Mouse (Mus musculus) monocyte, adult 2 months (primary cell): ENCODE data around the gene Mettl21e.
"Not testable (repeated sequence)": the region's sequence is repeated elsewhere in the genome, so short reads cannot be mapped to it uniquely, and the experiment has no call there.

Source experiments
- DNase-seq, 2 experiments: peaks; one replicate each; pipeline ENCODE4 v3.0.0; 2022; ENCODE audit warnings: low spot score in 2 of 2, low read depth in 1 of 2

The Mettl21e gene

DNA sequence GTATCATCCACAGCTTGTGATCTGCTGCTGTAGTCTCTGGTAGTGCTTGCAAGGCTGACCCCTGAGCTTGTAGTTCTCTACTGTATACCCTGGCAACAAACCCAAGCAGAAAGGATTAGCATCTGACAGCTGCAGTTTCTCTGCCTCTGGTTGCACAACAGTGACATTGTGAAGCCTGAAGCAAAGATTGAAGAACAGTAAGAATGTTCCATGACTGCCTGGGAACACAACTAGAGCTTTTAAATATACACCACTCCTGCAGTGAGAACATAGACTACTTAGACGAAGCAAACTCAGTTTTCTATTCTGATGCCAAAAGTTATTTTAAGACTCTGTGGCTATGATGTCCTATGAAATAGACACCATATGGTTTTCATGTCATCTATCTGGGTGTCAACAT is at the start of gene Mettl21e:
Gene Mettl21e (minus strand): TSS at position 86 of the 400 bp plus-strand sequence.
- DNase-seq = no peak

DNA sequence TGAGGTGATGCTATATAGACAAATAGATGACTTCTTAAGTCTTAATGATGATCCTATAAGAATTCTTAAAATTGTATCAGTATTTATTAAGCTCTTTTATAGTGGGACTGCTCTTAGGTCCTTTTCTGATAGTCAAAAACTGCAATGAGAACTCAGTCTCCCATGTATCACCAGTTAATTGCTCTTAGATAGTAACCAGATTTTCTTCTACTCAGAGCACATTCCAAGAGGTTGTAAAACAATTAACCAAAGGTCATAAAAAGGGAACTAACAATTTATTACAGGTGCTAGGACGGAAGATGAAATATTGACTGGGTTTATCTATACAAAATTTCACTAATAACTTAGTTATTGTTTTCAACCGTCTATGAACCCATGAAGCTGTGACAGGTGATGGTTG is 21.7 kb upstream of the Mettl21e start:
- DNase-seq = not testable (repeated sequence)

DNA sequence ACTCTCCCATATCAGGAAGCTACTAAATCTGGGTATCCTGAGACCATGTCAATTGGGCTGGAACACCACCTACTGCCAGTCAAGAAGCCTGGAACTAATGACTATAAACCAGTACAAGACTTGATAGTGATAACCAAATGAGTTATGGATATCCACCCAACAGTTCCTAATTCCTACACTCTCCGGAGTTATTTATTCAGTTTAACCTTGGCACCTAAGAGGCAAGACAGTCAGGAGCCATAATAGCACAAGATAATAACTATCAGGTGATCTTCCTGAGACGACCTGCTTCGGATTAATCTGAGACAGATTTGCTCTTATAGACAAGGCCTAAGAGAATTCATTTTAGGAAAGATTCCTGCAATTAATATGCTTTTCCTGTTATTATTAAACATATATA is 21.2 kb upstream of the Mettl21e start:
- no peak for DNase-seq

DNA sequence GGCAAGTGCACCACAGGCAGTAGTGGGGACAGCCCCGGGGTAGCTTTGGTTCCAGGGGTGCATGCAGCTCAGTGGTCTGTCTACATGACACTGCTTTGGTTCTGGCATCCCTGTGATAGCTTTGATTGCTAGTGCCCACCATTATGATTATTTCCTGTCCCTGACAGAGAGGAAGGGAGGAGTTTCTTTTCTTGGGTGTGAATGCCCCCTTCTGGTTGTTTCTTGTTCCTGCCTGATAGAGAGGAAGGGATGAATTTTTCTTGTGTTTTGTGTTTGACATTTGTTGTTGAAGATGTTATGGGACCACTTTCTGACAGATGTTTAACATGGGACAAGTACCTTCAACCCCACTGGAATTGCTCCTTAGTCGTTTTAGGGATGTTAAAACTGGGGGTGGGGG is 18.5 kb upstream of the Mettl21e start:
- no peak for DNase-seq

DNA sequence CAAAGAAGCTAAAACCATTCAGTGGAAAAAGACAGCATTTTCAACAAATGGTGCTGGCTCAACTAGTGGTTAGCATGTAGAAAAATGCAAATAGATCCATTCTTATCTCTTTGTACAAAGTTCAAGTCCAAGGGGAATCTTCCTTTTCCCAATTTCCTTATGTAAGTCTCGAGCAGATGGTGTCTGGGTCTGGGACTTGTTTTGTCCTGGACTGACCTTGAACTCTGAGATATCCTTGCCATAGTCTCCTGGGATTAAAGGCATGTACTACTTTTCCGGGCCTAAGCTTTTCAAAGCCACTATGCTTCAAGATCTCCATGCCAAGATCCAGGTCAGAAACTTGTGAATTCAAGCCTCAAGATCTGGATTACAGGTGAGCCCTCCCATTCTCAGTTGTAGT is 16.6 kb upstream of the Mettl21e start:
- no peak for DNase-seq

DNA sequence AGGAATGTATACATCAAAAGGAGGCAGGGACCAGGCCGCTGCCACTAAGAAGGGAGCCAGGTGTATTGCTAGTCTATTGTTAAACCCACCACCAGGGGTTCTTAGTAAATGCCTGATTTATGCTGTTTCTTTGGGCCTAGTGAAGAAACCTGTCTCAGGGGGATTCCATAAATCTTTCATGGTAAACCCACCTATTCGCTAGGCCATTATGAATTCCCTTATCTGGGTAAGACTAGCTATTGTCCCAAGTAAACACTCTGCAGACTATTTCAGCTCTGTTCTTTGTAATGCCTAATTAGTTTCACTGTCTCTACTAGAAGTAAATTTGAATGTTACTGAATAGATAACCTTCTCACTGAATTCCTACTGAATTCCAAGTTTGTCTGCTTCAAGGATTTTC is 15.8 kb upstream of the Mettl21e start:
- DNase-seq = not testable (repeated sequence)

DNA sequence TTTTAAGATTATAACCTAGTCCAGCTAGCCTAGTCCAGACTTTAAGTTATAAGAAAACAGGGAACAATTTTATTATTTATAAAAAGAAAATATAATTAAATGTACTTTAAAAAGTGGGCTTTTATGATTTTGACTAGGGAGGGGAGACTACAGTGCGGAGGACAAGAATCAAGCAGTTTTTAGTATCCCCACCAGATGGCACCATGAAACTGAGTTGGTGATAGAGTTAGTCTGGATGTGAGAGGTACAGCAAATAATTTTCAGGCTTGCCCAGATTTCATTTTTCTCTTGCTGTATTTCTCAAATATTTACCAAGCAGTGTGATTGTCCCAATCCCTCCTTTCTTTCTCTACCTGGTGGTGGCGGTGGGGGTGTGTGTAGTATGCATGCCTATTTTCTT is 10.3 kb upstream of the Mettl21e start:
- no peak for DNase-seq

DNA sequence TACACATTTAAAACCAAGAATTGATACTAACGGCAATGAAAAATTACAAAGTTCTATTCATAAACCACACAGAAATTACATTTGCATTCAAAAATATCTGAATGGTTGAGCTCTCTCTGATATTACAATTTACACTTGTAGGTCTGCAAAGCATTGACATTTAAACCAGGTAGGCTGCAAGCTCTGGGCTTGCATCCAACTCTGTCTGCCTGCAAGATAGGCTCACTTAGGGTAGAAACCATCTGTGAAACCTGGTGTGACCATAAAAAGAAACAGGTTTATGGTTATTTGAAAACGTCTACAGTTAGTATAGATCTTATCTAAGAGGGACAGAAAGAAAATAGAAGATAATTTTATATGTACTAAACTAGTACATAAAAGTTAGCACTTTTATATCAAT is 1.6 kb downstream of the Mettl21e start:
- DNase-seq = no peak

DNA sequence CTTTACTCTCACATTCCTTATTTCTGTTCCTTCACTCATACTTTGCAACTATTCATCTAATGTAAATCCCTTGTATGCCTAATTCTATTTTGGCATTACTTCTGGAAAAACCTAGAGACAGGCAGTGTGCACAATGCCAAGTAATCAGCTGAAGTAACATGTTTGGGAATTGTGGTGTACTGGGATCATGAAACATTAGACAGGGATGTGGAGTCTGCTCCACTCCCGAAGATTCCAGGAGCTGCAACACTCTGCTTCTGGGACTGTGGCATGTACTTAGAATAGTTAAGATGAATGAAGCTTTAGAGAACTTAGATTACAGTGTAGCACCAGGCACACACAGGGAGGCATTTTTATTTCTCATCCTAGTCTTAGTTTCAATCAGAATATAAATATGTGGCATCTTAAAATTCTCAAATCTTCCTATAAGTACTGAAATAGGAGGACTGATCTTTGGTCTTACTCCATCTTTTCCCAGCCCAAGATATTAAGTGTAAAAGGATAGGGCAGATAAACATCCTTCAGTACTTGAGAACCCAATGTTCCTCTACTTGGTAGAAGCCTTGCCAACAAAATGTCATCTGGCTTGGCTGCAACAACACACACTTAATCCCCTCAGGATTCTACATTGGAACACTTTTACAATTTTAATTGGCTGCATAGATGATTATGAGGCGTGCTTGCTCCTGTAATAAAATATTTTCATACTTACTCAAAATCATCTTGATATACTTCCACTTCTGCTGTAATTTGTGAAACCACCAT is 2.2 kb downstream of the Mettl21e start:
- DNase-seq = no peak

DNA sequence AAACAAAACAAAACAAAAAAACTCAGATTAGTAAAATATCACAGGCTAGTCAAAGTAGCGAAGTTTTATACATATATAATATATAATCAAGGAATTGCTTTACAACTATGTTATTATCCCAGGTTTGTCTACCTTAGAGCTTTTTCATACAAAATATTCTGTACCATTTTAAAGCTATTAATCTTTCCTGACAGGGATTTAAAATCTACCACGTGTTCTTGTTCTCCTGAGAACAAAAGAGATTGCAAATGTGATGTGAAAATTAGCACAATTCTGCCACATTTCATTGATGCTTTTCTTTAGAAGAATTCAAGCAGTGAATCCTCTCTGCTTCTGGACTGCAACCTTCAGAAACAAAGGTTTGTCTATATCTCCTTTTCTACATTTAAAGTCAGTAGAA is 4.3 kb downstream of the Mettl21e start:
- no peak for DNase-seq

DNA sequence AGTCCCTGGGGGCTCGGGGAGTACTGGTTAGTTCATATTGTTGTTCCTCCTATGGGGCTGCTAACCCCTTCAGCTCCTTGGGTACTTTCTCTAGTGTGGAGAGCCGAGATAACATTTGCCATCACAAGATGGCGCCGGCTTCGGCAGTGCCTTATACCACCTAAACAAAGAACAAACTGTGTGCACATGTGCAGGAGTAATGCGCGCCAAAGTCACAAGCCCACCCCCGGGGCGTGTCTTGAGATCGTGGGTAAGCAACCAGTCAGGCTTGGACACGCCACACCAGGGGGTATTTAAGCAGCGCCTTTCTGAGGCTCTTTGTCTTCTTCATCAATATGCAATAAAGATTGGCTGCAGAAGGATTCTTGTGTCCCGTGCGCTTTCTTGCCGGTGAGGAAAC is 15.9 kb downstream of the Mettl21e start:
- no peak for DNase-seq

DNA sequence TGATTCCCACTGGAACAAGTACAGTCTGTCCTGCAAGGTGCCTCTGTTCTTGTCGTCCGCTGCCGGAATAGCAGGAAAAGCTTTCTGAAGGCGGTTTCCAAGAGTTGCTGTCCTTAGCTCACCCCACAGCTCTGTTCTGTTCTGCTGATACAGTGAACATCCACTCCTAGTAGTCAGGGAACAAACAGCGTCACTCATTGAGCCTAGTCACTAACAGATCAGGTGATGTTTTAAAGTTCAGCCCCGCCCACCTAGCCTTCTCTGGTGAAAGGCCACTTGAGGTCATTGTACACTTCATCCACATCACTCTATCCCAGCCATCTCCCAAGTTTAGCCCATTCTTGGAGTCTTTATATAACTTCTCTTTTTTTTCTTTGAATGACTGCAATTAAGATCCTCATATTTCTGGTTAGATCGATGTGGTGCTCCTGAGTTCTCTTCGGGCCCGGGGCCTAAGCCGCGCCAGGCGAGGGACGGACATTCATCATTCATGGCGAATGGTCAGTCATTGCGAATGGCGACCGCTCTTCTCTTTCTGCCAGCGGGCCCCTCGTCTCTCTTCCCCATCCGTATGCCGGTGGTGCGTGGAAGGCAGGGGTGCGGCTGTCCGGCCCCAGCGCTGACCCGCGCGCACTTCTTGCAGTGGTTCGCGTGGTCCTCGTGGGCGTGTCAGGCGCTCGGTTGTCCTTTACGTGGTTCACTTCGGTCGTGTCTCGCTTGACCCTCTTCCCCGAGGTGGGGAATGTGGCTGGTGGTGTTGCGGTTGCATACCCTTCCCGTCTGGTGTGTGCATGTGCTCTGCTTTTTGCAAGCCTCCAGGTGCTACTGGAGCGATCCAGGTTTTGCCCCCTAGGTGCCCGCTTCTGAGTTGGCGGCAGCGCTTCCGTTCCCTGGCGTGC is 20.2 kb downstream of the Mettl21e start:
- no peak for DNase-seq

DNA sequence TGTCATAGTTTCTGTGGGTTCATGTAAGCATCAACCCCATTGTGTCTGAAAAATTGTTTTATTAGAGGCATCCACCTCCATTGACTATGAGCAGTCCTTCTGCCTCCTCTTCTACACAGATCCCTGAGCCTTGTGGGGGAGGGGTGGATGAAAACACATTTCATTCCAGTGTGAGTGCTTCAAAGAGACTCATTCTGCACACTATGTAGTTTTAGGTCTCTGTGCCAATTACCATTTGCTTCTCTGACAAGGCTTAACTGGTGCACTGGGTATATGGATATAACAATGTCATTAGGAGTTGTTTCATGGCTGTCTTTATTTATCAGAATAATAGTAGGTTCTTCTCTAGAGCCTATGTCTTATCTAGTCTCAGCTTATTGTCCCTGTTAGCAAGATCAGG is 32.4 kb downstream of the Mettl21e start:
- no peak for DNase-seq

DNA sequence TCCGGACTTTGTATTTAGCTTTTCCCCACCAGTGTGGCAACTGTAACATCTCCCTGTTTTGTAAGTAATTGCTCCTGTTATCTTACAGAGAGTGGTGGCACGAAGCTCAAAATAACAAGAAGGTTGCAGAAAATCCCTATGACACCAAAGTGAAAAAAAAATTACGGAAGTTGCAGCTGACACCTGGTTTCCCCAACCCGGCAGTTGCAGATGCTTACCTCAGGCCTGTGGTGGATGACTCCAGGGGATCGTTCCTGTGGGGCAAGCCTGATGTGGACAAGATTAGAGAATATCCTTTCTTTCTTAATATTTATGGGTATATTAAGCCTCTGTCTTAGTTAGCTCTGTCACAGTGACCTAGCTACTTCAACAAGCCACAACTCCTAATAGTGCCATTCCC is 40.7 kb downstream of the Mettl21e start:
- DNase-seq = no peak

DNA sequence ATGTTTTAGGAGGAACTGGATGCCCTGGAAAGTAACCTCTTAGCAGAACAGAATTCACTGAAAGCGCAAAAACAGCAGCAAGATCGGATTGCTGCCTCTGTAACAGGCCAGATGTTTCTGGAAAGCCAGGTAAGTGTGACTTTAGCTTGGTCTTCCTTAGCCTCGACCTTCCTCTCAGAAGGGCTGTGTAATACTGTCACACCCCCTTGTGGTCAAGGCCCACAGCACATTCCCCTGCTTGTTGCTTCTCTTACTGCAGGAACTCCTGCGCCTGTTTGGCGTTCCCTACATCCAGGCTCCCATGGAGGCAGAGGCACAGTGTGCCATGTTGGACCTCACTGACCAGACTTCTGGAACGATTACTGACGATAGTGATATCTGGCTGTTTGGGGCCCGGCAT is 44.9 kb downstream of the Mettl21e start:
- no peak for DNase-seq

DNA sequence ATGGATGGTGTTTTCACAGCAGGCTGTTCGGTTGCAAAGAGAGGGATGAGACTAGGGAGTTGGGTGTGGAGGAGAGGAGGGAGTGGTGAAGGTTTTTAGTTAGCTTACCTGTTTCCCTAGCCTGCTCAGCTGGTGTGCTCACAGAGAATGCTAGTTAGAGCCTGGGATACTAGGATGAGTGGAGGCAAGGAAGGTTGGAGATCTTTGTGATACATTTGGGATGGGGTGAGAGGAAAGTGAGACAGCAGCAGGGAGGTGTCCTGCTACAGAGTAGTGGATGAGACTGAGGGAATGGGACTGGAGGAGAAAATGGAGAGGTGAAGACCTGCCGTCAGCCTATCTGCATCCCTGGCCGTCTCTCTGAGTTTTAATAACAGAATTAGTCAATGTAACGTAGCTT is 46.1 kb downstream of the Mettl21e start:
- no peak for DNase-seq

DNA sequence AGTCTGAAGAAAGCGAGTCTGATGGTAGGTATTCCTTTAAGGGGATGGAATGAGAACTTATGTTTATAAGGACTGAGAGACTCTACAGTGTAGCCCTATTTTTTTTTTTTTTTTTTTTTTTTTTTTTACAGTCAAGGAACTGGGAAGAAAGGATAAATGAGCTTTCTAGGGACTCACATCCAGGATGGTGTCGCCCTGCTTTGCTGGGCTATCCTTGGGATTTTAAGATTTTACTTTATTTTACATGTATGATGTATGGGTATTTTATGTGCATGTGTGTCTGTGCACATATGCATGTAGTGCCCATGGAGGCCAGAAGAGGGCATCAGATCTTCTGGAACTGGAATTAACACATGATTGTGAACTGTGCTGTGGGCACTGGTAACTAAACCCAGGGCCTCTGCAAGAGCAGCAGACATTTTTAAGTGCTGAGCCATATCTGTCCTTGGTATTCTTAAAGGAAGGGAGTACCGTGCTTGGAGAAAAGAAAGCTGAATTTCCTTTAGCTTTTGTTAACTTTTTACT is 50.8 kb downstream of the Mettl21e start:
- DNase-seq = no peak

DNA sequence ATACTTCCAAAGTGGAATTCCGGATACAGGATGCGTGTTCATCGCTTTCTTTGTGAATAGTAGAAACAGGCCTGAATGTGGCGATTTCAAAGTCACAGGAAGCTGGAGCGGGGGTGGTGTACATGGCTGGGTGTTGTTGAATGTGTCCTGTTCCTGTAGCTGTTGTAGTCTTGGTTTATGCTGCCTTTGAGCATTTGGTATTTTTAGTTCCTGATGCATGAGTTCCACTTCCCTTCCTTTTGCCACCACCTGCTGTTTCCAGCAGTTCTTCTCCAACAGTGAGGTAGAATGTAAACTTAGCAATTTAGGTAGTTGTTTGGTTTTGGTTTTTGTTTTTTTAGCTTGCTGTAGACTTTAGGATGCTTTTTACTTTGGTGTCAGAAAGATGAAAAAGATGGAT is 56.4 kb downstream of the Mettl21e start:
- no peak for DNase-seq

DNA sequence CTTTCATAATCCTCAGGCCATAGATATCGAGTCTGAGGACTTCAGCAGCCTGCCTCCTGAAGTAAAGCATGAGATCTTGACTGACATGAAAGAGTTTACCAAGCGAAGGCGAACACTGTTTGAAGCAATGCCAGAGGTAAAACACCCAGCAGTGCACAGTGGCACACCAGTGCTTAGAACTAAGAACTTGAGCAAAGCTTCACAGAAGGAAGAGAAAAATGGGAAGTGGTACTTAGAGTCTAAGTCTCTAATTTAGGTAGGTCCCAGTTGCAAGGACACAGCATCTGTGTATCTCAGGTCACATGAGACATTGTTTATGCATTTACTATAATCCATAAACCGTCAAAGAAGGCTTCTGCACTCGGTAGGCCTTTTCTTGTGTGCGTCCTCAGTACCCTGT is 56.9 kb downstream of the Mettl21e start:
- DNase-seq = no peak

DNA sequence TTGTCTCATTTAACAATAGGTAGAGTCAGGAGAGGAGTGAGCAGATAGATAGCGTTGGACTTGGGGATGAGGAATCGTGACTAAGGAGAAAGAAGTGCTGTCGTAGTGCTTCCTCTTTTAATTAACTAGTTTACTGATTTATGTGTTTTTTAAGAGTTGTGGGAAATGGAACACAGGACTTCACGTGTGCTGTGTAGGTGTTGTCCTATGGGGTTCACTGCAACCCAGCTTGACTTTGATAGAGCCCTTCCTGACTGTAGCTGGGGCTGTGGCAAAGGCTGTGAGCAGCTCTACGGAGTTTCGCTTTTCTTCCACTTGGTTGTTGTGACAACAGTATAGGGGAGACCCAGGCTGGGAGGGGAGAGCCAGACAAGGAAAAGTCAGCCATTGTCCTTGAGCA is 60.4 kb downstream of the Mettl21e start:
- DNase-seq = no peak

DNA sequence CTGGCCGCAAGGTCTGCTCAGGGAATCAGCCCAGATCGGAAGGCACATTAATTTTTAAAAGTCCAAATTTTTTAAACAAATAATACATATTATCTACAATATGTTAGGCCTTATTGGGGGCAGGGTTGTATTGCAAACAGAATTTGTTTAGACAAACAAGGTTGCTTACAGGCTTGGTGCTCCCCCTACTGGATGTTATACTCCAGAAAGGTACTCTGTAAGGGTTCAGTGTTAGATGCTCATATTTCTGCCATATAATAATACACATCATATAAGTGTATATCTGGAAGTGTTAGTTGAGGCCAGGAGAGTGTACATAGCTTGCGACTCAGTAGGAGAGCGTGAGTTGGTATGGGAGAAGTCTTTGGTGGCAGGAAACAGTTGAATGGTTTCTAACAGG is 63.5 kb downstream of the Mettl21e start:
- no peak for DNase-seq
